Mouse (Mus musculus) hindbrain, embryonic 15.5 days (tissue): Measurements from ENCODE around the gene Limch1. TPM values are rescaled to one million over a fixed set of nuclear protein-coding genes. Genes with fewer than 3 reads are reported as not detected.

Experiments
- ATAC-seq: fragments of 200-750 bp; cut with Nextera tagmentation; 2 replicates; pipeline ENCODE4 v1.8.0; 2017; ENCODE audit warnings: low read depth, moderate number of reproducible peaks, moderate TSS enrichment; ENCODE audit not compliant: low FRiP score
- H3K27ac ChIP-seq: fragments of 300-500 bp; sonication (generic); replicated peaks from 2 replicates; pipeline ENCODE4 v1.5.1; 2015; ENCODE audit warnings: mild to moderate bottlenecking, inconsistent platforms
- H3K27me3 ChIP-seq: fragments of 300-500 bp; sonication (generic); 2 replicates; pipeline ENCODE4 v1.6.1; 2015; ENCODE audit warnings: control low read depth, inconsistent platforms
- H3K36me3 ChIP-seq: fragments of 300-500 bp; sonication (generic); 2 replicates; pipeline ENCODE4 v1.6.1; 2015; ENCODE audit warnings: control low read depth, inconsistent platforms
- H3K4me1 ChIP-seq: fragments of 300-500 bp; sonication (generic); replicated peaks from 2 replicates; pipeline ENCODE4 v1.6.1; 2015; ENCODE audit warnings: control low read depth, inconsistent platforms
- H3K4me2 ChIP-seq: fragments of 300-500 bp; sonication (generic); 2 replicates; pipeline ENCODE4 v1.6.1; 2015; ENCODE audit warnings: moderate library complexity, mild to moderate bottlenecking, inconsistent platforms
- H3K4me3 ChIP-seq: fragments of 300-500 bp; sonication (generic); 2 replicates; pipeline ENCODE4 v1.5.1; 2015; ENCODE audit warnings: mild to moderate bottlenecking, inconsistent platforms
- H3K9ac ChIP-seq: fragments of 300-500 bp; sonication (generic); 2 replicates; pipeline ENCODE4 v1.6.1; 2015; ENCODE audit warnings: inconsistent platforms
- H3K9me3 ChIP-seq: fragments of 300-500 bp; sonication (generic); 2 replicates; pipeline ENCODE4 v1.6.1; 2016; ENCODE audit warnings: control low read depth, inconsistent platforms
- WGBS: fragments of 180-500 bp; shearing (Covaris S2); methylation state at CpG from one replicate; pipeline ENCODE4 v1.1.7; 2015; 5-methylcytosine and 5-hydroxymethylcytosine counted together
- polyA plus RNA-seq: library from polyadenylated mRNA; unstranded; fragments of >200 nt; fragmentation: Nextera tagmentation; extraction: Ambion mirVana; gene quantifications from 2 replicates; pipeline ENCODE4 v1.2.1, GENCODE M21; 2015

The Limch1 gene
- polyA plus RNA-seq, 1 experiment from 2014 or later: 49.3 TPM

DNA sequence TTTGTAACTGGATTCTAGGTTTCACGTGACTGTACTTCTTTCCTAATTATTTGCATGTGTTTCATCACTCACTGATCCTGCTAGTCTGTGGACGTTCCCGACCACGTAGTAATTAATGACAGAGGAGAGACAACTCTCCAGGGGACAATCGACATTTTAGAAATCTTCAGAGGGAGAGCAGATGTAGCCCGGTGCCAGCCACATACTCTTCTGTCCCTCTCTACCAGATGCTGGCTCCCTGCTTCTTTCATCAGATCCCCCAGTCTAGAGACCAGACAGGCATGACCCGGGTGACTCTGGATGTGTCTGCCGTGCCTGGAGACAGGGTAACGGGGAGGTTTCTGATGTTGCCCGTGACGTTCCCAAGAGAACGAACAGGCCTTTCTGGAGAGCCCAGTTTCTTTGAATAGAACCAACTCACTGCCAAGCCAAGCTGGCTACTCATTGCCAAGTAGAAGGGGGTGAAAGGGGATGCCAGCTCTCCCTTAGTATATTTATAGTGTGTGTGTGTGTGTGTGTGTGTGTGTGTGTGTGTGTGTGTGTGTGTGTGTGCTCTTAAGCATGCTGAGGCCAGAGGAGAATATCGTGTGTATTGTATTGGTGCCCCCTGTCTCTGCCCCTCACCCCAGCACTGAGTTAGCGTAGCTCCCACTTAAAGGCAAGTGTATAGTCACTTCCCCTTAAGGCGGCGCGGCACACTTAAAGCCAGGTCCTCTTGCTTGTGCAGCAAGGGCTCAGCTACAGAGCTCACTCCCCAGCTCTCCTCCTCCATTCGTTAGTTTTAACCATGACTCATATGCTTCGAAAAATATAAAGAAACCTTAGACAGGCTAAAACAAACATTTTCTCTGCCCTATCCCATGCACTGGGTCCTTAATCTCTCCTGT lies 233.9 kb downstream of the Limch1 start:
- Histone ChIP-seq H3K4me1 (peaks cover 7% of the 10 kb centered on the region; the same call in 1 of the 2 replicates), H3K27ac (peak overlapping the region; percentile 65), H3K9ac (no peak overlapping the region), H3K27me3 (no peaks in the 10 kb centered on the region), H3K9me3 (no peaks in the 10 kb centered on the region), H3K4me2 (no peak overlapping the region), H3K36me3 (peaks cover 9% of the 10 kb centered on the region), H3K4me3 (no peak overlapping the region)
- WGBS: 38% methylated on average over 19 of the region's 19 CpGs
- peak; percentile 88 for ATAC-seq

- Histone ChIP-seq H3K36me3 (0 out of 2 replicates have a peak, but pooled peaks cover under 1% of the 10 kb centered on the region), H3K4me1 (peaks cover 7% of the 10 kb centered on the region; the same call in 1 of the 2 replicates), H3K27ac (no peak overlapping the region), H3K9me3 (no peaks in the 10 kb centered on the region), H3K9ac (no peak overlapping the region), H3K27me3 (no peaks in the 10 kb centered on the region), H3K4me3 (no peak overlapping the region), H3K4me2 (no peak overlapping the region)
- 68% methylated on average over 4 of the region's 4 CpGs for WGBS
- ATAC-seq: no peak
These were observed 235.2 kb downstream of the Limch1 start for GRCm38 (mm10) chr5:66980862-66981261.

- Histone ChIP-seq H3K9me3 (no peaks in the 10 kb centered on the region), H3K36me3 (no peaks in the 10 kb centered on the region), H3K27me3 (no peaks in the 10 kb centered on the region), H3K27ac (no peak overlapping the region), H3K4me2 (no peak overlapping the region), H3K4me1 (peaks cover 7% of the 10 kb centered on the region; the same call in 1 of the 2 replicates), H3K9ac (no peak overlapping the region), H3K4me3 (no peak overlapping the region)
- 87% methylated on average over 5 of the region's 5 CpGs for WGBS
- ATAC-seq: no peak
These were observed 237.5 kb downstream of the Limch1 start for GRCm38 (mm10) chr5:66983104-66983503.

- Histone ChIP-seq H3K9me3 (no peaks in the 10 kb centered on the region), H3K27me3 (no peaks in the 10 kb centered on the region), H3K27ac (no peak overlapping the region), H3K4me3 (no peak overlapping the region), H3K4me1 (0 out of 2 replicates have a peak, but pooled peaks cover 5% of the 10 kb centered on the region), H3K36me3 (no peaks in the 10 kb centered on the region), H3K9ac (no peak overlapping the region), H3K4me2 (no peak overlapping the region)
- WGBS: 68% methylated on average over 4 of the region's 4 CpGs
- ATAC-seq: no peak
These were observed 243.3 kb downstream of the Limch1 start for GRCm38 (mm10) chr5:66988926-66989325.

GRCm38 (mm10) chr5:66989531-66989930 lies 243.9 kb downstream of the Limch1 start:
- H3K27ac ChIP-seq: no peak overlapping the region
- H3K4me3 ChIP-seq: no peak overlapping the region
- H3K4me1 ChIP-seq: 0 out of 2 replicates have a peak, but pooled peaks cover 5% of the 10 kb centered on the region
- H3K4me2 ChIP-seq: no peak overlapping the region
- H3K27me3 ChIP-seq: no peaks in the 10 kb centered on the region
- 83% methylated on average over 7 of the region's 7 CpGs for WGBS
- no peak for ATAC-seq
- H3K36me3 ChIP-seq: no peaks in the 10 kb centered on the region
- no peak overlapping the region for H3K9ac ChIP-seq
- no peaks in the 10 kb centered on the region for H3K9me3 ChIP-seq

DNA sequence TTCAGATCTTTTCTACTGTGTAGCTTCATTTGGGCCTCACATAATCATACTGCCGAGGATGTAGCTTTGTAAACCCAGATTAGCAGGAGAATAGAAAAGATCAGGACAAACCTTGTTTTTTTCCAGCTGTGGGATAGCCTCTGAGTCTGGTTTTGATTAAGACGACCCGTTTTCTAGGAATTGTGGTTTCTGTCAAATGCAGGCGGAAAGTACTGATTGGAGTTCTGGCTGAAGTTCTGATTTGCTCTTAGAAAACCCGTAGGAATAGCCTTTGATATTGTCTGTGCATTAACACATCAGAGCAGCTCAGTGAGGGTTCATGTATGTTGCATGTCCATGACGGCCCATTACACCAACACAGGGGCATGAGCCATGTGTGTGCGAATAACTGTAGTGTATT lies 246.8 kb downstream of the Limch1 start:
- Histone ChIP-seq H3K27ac (no peak overlapping the region), H3K9ac (no peak overlapping the region), H3K9me3 (no peaks in the 10 kb centered on the region), H3K4me1 (peaks cover 17% of the 10 kb centered on the region), H3K36me3 (no peaks in the 10 kb centered on the region), H3K4me2 (no peak overlapping the region), H3K27me3 (no peaks in the 10 kb centered on the region), H3K4me3 (no peak overlapping the region)
- ATAC-seq: no peak
- 85% methylated on average over 7 of the region's 7 CpGs for WGBS

GRCm38 (mm10) chr5:66993076-66993475 lies 247.4 kb downstream of the Limch1 start:
- H3K9me3 ChIP-seq: no peaks in the 10 kb centered on the region
- H3K27me3 ChIP-seq: no peaks in the 10 kb centered on the region
- WGBS: 35% methylated on average over 11 of the region's 11 CpGs
- no peak overlapping the region for H3K4me3 ChIP-seq
- H3K4me2 ChIP-seq: no peak overlapping the region
- no peak overlapping the region for H3K9ac ChIP-seq
- H3K27ac ChIP-seq: no peak overlapping the region
- H3K36me3 ChIP-seq: no peaks in the 10 kb centered on the region
- peaks cover 23% of the 10 kb centered on the region for H3K4me1 ChIP-seq
- ATAC-seq: no peak

DNA sequence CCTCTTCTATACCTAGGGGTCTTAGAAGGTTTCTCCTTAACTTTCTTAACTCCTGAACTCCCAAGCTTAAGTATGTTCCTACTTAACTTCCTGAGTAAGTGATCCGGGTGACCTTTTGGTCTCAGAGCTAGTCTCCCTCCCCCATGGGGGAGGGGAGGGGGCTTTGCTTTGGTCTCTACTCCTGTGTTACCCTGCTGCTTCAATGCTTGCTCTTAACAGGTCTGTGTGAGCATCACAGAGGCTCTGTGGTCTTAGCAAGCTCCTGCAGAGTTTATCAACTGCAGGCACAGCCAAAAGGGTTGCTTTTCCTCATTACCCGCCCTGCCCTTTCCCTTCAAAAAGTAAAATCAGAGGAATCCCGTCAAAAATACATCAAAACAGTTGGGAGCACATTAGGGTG lies 250.5 kb downstream of the Limch1 start:
- no peaks in the 10 kb centered on the region for H3K9me3 ChIP-seq
- H3K9ac ChIP-seq: no peak overlapping the region
- 18% methylated on average over 3 of the region's 3 CpGs for WGBS
- no peak for ATAC-seq
- no peak overlapping the region for H3K27ac ChIP-seq
- peaks cover 23% of the 10 kb centered on the region for H3K4me1 ChIP-seq
- no peak overlapping the region for H3K4me2 ChIP-seq
- H3K4me3 ChIP-seq: no peak overlapping the region
- H3K36me3 ChIP-seq: no peaks in the 10 kb centered on the region
- H3K27me3 ChIP-seq: no peaks in the 10 kb centered on the region

GRCm38 (mm10) chr5:66996886-66997599 lies 251.4 kb downstream of the Limch1 start:
- no peaks in the 10 kb centered on the region for H3K9me3 ChIP-seq
- H3K4me2 ChIP-seq: peak overlapping the region; percentile 68
- ATAC-seq: peak; percentile 88
- peaks cover 23% of the 10 kb centered on the region for H3K4me1 ChIP-seq
- H3K9ac ChIP-seq: peak overlapping the region; percentile 45
- H3K4me3 ChIP-seq: peak overlapping the region; percentile 38
- peak overlapping the region; percentile 72 for H3K27ac ChIP-seq
- no peaks in the 10 kb centered on the region for H3K27me3 ChIP-seq
- H3K36me3 ChIP-seq: no peaks in the 10 kb centered on the region
- 3% methylated on average over 33 of the region's 33 CpGs for WGBS

GRCm38 (mm10) chr5:66997600-66997930 lies 251.9 kb downstream of the Limch1 start:
- Histone ChIP-seq H3K4me3 (peak overlapping the region; percentile 38), H3K27ac (peak overlapping the region; percentile 72; the same call in 1 of the 2 replicates), H3K4me1 (peaks cover 23% of the 10 kb centered on the region), H3K9ac (peak overlapping the region; percentile 45; the same call in 1 of the 2 replicates), H3K36me3 (peaks cover 4% of the 10 kb centered on the region; the same call in 1 of the 2 replicates), H3K9me3 (no peaks in the 10 kb centered on the region), H3K27me3 (no peaks in the 10 kb centered on the region), H3K4me2 (peak overlapping the region; percentile 68)
- ATAC-seq: peak; percentile 37; the same call in 1 of the 2 replicates
- WGBS: 19% methylated on average over 7 of the region's 7 CpGs

DNA sequence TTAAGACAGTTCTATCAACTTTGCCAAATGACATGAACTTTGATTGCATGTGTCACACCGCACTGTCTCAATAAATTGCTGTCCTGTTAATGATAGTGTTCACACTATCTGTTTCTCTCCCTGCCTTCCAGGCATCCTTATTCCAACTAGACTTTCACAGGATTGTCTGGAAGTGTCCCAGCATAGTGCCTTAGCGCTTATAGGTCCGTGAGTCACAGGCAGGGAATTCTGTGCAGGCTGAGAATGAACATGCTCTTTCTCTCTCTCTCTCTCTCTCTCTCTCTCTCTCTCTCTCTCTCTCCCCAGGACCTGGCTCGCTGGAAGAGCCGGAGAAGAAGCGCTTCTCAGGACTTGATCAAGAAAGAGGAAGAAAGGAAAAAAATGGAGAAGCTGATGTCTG lies 252.7 kb downstream of the Limch1 start:
- Histone ChIP-seq H3K4me3 (no peak overlapping the region), H3K9me3 (no peaks in the 10 kb centered on the region), H3K9ac (no peak overlapping the region), H3K4me1 (peaks cover 19% of the 10 kb centered on the region), H3K27me3 (no peaks in the 10 kb centered on the region), H3K27ac (no peak overlapping the region), H3K4me2 (no peak overlapping the region), H3K36me3 (peaks cover 6% of the 10 kb centered on the region; the same call in 1 of the 2 replicates)
- ATAC-seq: no peak
- WGBS: 72% methylated on average over 6 of the region's 6 CpGs

GRCm38 (mm10) chr5:67002346-67002745 lies 256.7 kb downstream of the Limch1 start:
- Histone ChIP-seq H3K9ac (no peak overlapping the region), H3K27me3 (no peaks in the 10 kb centered on the region), H3K27ac (no peak overlapping the region), H3K4me3 (no peak overlapping the region), H3K9me3 (no peaks in the 10 kb centered on the region), H3K36me3 (peaks cover 10% of the 10 kb centered on the region; the same call in 1 of the 2 replicates), H3K4me2 (no peak overlapping the region), H3K4me1 (peaks cover 7% of the 10 kb centered on the region)
- ATAC-seq: no peak
- 90% methylated on average over 6 of the region's 6 CpGs for WGBS
